Mouse (Mus musculus): ENCODE results near the gene Cox7a2. TPM values are rescaled to one million over a fixed set of nuclear protein-coding genes. Genes with fewer than 3 reads are reported as not detected.

The Cox7a2 gene
- polyA plus RNA-seq, 1 experiment, result 242 TPM

DNA sequence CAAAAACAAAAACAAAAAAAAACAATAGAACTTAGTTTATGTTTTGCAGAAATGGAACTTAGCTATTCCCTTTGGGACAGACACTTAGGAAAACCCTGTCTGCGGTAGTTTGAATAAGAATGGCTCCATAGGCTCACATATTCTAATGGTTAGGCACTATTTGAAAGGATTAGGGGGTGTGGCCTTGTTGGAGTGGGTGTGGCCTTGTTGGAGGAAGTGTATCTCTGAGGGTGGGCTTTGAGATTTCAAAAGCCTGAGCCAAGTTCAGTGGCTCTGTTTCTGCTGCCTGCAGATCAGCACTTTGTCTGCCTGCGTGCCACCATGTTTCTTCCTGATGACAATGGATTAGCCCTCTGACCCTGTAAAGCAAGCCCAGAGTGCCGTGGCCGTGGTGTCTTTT lies 14.6 kb downstream of the Cox7a2 start:
- no peak for TF ChIP-seq CTCF (IDR thresholded peaks at IDR 0.05; ENCODE audit: borderline replicate concordance, insufficient read depth, low read length)
- TF ChIP-seq POLR2A (IDR thresholded peaks at IDR 0.05; ENCODE audit: low read depth, low read length), result no peak
- H3K4me3 ChIP-seq (ENCODE audit: insufficient read depth, low read length), result no peak overlapping the region
- H3K27ac ChIP-seq (ENCODE audit: insufficient read depth, low read length), result no peak overlapping the region
- no peaks in the 10 kb centered on the region for H3K4me1 ChIP-seq (ENCODE audit: control insufficient read depth, insufficient read depth, low read length)

DNA sequence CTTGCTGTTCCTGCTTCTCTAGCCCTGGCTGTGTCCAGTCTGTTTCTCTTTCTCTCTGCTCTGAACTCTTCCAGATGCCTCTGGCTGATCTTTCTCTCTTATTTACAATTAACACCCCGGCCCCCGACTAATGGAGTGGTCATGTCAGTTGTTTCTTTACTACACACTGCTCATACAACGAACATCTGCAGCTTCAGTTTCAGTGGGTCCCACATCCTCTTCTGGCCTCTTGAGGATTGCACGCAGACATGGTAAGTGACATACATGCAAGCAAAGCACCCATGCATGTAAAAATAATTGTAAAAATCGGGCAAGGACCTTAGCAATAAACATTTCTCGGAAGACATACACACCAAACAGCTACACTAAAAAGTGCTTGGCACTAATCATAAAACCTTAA lies 24.1 kb downstream of the Cox7a2 start:
- no peak for TF ChIP-seq POLR2A (IDR thresholded peaks at IDR 0.05; ENCODE audit: low read depth, low read length)
- no peak for TF ChIP-seq CTCF (IDR thresholded peaks at IDR 0.05; ENCODE audit: borderline replicate concordance, insufficient read depth, low read length)
- no peaks in the 10 kb centered on the region for H3K4me1 ChIP-seq (ENCODE audit: control insufficient read depth, insufficient read depth, low read length)
- H3K4me3 ChIP-seq (ENCODE audit: insufficient read depth, low read length), result no peak overlapping the region
- H3K27ac ChIP-seq (ENCODE audit: insufficient read depth, low read length), result no peak overlapping the region

DNA sequence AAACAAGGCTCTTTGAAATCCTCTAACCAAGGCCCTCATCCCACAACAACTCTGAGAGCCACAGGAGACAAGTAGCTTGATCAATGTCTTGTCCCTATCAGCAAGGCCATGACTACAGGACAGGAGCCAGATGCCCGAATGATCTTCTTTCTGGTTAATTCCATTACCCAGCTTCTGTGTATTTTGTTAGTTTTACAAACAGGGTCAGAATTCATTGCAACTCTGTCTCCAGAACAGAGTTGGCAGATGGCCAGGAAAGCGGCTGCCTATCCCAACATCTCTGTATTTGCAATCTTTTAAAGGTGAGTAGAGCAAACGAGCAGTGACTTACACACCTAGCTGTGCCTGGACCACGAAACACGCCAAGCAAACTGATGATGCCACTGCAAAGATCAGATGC lies 29.4 kb downstream of the Cox7a2 start:
- no peaks in the 10 kb centered on the region for H3K4me1 ChIP-seq (ENCODE audit: control insufficient read depth, insufficient read depth, low read length)
- TF ChIP-seq CTCF (IDR thresholded peaks at IDR 0.05; ENCODE audit: borderline replicate concordance, insufficient read depth, low read length), result no peak
- no peak for TF ChIP-seq POLR2A (IDR thresholded peaks at IDR 0.05; ENCODE audit: low read depth, low read length)
- no peak overlapping the region for H3K27ac ChIP-seq (ENCODE audit: insufficient read depth, low read length)

GRCm38 (mm10) chr9:79723090-79723489 lies 36.6 kb downstream of the Cox7a2 start:
- no peaks in the 10 kb centered on the region for H3K4me1 ChIP-seq (ENCODE audit: control insufficient read depth, insufficient read depth, low read length)
- no peak overlapping the region for H3K27ac ChIP-seq (ENCODE audit: insufficient read depth, low read length)
- TF ChIP-seq POLR2A (IDR thresholded peaks at IDR 0.05; ENCODE audit: low read depth, low read length), result no peak
- TF ChIP-seq CTCF (IDR thresholded peaks at IDR 0.05; ENCODE audit: borderline replicate concordance, insufficient read depth, low read length), result no peak
- H3K4me3 ChIP-seq (ENCODE audit: insufficient read depth, low read length), result no peak overlapping the region

More for the DNA sequence above, 29.4 kb downstream of the Cox7a2 start:
- H3K4me3 ChIP-seq (ENCODE audit: insufficient read depth, low read length), result no peak overlapping the region

- Histone ChIP-seq H3K4me3 (ENCODE audit: insufficient read depth, low read length) (no peak overlapping the region), H3K4me1 (ENCODE audit: control insufficient read depth, insufficient read depth, low read length) (no peaks in the 10 kb centered on the region), H3K27ac (ENCODE audit: insufficient read depth, low read length) (no peak overlapping the region)
- 0 out of 2 replicates have a peak, but pooled peaks have one; percentile 16 for TF ChIP-seq CTCF (IDR thresholded peaks at IDR 0.05; ENCODE audit: borderline replicate concordance, insufficient read depth, low read length)
- no peak for TF ChIP-seq POLR2A (IDR thresholded peaks at IDR 0.05; ENCODE audit: low read depth, low read length)
Measured at GRCm38 (mm10) chr9:79721056-79721455, 38.6 kb downstream of the Cox7a2 start.

DNA sequence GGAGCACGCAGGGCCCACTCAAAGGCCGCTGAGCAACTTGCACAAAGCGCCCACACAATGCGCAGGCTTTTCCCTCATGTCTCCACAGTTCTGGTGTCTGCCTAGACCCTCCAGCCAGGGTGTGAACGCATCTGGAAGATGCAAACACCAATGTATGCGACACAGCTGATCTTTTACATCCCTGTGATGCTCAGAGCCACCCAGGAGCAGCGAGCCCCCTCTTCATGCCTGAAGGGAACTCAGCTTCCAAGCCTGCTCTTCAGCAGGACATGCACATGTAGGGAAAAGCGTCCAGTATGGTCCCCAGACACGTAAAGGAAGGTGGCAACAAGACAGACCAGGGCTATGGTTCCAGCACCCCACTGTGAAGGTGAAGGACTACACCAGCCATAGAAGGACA lies 39.5 kb downstream of the Cox7a2 start:
- no peak overlapping the region for H3K27ac ChIP-seq (ENCODE audit: insufficient read depth, low read length)
- no peaks in the 10 kb centered on the region; the same call in 1 of the 2 replicates for H3K4me1 ChIP-seq (ENCODE audit: control insufficient read depth, insufficient read depth, low read length)
- H3K4me3 ChIP-seq (ENCODE audit: insufficient read depth, low read length), result no peak overlapping the region
- TF ChIP-seq CTCF (IDR thresholded peaks at IDR 0.05; ENCODE audit: borderline replicate concordance, insufficient read depth, low read length) (no peak), POLR2A (IDR thresholded peaks at IDR 0.05; ENCODE audit: low read depth, low read length) (no peak)

GRCm38 (mm10) chr9:79719451-79719850 lies 40.2 kb downstream of the Cox7a2 start:
- Histone ChIP-seq H3K4me1 (ENCODE audit: control insufficient read depth, insufficient read depth, low read length) (peaks cover 4% of the 10 kb centered on the region; the same call in 1 of the 2 replicates), H3K27ac (ENCODE audit: insufficient read depth, low read length) (peak overlapping the region; percentile 81), H3K4me3 (ENCODE audit: insufficient read depth, low read length) (no peak overlapping the region)
- TF ChIP-seq CTCF (IDR thresholded peaks at IDR 0.05; ENCODE audit: borderline replicate concordance, insufficient read depth, low read length) (no peak), POLR2A (IDR thresholded peaks at IDR 0.05; ENCODE audit: low read depth, low read length) (peak; percentile 31; the same call in 1 of the 2 replicates)

DNA sequence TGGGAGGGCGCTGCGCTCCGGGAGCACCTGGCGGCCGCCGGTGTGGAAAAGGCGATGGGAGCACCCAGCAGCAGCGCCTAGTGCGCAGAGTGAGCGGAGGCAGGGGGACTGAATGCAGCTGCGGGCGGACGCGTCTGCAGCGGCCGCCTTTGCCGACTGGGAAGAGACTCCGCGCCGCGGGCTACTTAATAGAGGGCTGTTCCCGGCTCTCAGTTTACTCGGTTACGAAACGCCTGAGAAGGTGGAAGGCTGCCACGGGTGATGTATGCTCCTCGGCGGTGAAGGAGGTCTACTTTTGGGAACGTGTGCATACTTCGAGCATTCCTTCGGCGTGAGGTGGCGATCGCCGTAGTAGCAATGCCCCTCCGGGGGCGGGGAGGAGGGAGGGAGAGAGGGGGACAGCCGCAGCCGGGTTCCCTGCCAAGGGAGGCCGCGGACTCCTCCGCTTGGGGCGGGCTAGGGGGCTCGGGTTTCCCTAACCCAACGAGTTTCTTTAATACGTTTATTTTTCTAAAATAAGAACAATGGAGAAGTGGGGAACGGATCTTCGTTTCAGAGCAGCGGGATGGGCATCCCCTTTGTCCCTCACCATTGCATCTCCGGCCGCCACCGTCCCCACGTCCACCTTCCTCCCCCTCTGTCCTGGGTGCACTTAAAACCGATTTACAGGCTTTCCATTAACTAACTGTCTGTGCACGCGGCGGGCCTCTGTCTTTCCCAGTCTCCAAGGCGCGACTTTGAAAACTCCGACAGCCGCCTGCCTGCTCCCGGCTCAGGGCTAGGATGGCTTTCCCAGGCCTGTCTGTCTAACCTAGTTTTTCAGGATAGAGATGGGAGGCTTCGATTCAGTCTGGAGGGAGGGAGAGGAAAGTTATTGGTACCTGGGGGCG lies 41.0 kb downstream of the Cox7a2 start, which contains the start of gene Col12a1:
Gene Col12a1 (minus strand): TSS at position 351 of the 890 bp plus-strand sequence.
- Histone ChIP-seq H3K27ac (ENCODE audit: insufficient read depth, low read length) (peak within 1 kb of the TSS; percentile 92), H3K4me1 (ENCODE audit: control insufficient read depth, insufficient read depth, low read length) (peaks cover 4% of the 10 kb centered on the region; the same call in 1 of the 2 replicates), H3K4me3 (ENCODE audit: insufficient read depth, low read length) (peak within 1 kb of the TSS; percentile 78)
- peak; percentile 93 for TF ChIP-seq POLR2A (IDR thresholded peaks at IDR 0.05; ENCODE audit: low read depth, low read length)
- no peak for TF ChIP-seq CTCF (IDR thresholded peaks at IDR 0.05; ENCODE audit: borderline replicate concordance, insufficient read depth, low read length)

DNA sequence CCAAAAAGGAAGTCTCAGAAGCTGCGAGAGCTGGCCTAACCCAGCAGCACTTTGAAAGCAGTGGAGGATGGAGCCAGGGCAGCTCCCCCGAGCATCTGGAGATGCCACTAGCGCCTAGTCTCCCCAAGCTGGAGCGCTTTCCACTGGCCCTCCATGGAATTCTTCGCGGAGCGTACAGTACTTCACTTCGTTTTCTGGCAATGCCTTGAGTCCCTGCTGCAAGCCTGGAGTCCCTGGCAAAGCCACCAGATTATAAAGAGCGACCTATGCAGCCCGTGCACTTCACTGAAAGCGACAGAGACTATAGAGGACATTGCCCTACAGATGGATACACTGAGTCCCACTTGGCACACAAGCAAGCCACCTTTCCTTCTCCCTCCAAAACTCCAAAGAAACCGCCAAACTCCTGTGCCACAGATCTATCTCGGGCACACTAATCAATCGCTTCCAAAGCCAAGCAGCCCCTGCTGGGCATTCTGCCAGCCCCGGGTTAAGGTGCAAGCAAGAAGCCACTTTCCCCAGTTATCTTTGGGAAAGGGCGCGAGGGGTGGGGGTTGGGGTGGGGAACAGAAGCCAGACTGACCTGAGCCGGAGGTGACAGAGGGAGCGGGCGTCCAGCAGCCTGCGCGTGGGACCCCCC lies 41.7 kb downstream of the Cox7a2 start:
- Histone ChIP-seq H3K4me3 (ENCODE audit: insufficient read depth, low read length) (peak overlapping the region; percentile 78), H3K4me1 (ENCODE audit: control insufficient read depth, insufficient read depth, low read length) (peaks cover 4% of the 10 kb centered on the region; the same call in 1 of the 2 replicates), H3K27ac (ENCODE audit: insufficient read depth, low read length) (peak overlapping the region; percentile 92)
- TF ChIP-seq POLR2A (IDR thresholded peaks at IDR 0.05; ENCODE audit: low read depth, low read length) (0 out of 2 replicates have a peak, but pooled peaks have one; percentile 17), CTCF (IDR thresholded peaks at IDR 0.05; ENCODE audit: borderline replicate concordance, insufficient read depth, low read length) (no peak)

Data from embryonic fibroblast, embryonic 13.5 days (primary cell).